Mouse (Mus musculus): Measurements from ENCODE around the gene Gzmk. TPM values are rescaled to one million over a fixed set of nuclear protein-coding genes. Genes with fewer than 3 reads are reported as not detected.

Gene Gzmk
- polyA plus RNA-seq, 1 experiment from 2014 or later: not detected

DNA sequence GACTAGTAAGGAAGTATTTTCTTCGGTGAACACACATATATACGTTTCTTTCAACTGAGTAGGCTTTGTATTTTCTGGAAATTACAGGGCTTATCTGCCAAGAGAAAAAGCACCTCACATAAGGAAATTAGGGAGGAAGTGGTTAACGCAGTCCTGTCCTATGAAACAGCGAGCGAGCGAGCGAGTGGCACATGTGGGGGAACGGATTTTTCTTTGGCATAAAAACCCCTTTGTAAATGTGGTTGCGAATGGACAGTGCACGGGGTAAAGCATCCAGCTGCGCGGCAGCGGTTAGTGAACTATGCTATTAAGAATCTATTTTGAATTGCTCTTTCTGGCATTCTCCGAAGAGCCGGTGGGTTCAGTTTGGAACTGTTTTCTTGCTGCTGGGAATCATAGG is 14.4 kb downstream of the Gzmk start:
- no peaks in the 10 kb centered on the region for H3K36me3 ChIP-seq (ENCODE audit: control insufficient read depth, insufficient read depth)
- TF ChIP-seq CTCF (IDR thresholded peaks at IDR 0.05; ENCODE audit: low read depth): no peak
- H3K9ac ChIP-seq (ENCODE audit: low read depth, low read length): no peak overlapping the region
- no peaks in the 10 kb centered on the region for H3K4me1 ChIP-seq (replicated peaks; ENCODE audit: control insufficient read depth, insufficient read depth, low read length)
- H3K27ac ChIP-seq (ENCODE audit: low read depth, low read length): no peak overlapping the region
- no peak overlapping the region for H3K4me2 ChIP-seq (replicated peaks; ENCODE audit: low read depth)
- H3K9me3 ChIP-seq (ENCODE audit: control insufficient read depth): no peaks in the 10 kb centered on the region
- no peaks in the 10 kb centered on the region for H3K27me3 ChIP-seq (replicated peaks; ENCODE audit: control insufficient read depth, insufficient read depth, low read length)
- ATAC-seq: no peak
- no peak overlapping the region for H3K4me3 ChIP-seq (ENCODE audit: low read depth, low read length)
- 70% methylated on average over 15 of the region's 15 CpGs for whole genome bisulfite sequencing

- Histone ChIP-seq H3K4me1 (replicated peaks; ENCODE audit: control insufficient read depth, insufficient read depth, low read length) (no peaks in the 10 kb centered on the region), H3K4me2 (replicated peaks; ENCODE audit: low read depth) (no peak within 1 kb of the TSS), H3K4me3 (ENCODE audit: low read depth, low read length) (no peak within 1 kb of the TSS), H3K9me3 (ENCODE audit: control insufficient read depth) (no peaks in the 10 kb centered on the region), H3K27ac (ENCODE audit: low read depth, low read length) (no peak within 1 kb of the TSS), H3K27me3 (replicated peaks; ENCODE audit: control insufficient read depth, insufficient read depth, low read length) (no peaks in the 10 kb centered on the region), H3K36me3 (ENCODE audit: control insufficient read depth, insufficient read depth) (no peaks in the 10 kb centered on the region), H3K9ac (ENCODE audit: low read depth, low read length) (no peak within 1 kb of the TSS)
- TF ChIP-seq CTCF (IDR thresholded peaks at IDR 0.05; ENCODE audit: low read depth): no peak
- no peak for ATAC-seq
- 27% methylated on average over 15 of the region's 15 CpGs for WGBS
Measured at GRCm38 (mm10) chr13:113209624-113210023, 16.1 kb downstream of the Gzmk start, which contains the start of gene Esm1. TSS of gene Esm1 (plus strand) at chr13:113209659.

GRCm38 (mm10) chr13:113205346-113205745 is 20.4 kb downstream of the Gzmk start:
- WGBS: 84% methylated on average over 5 of the region's 5 CpGs
- Histone ChIP-seq H3K27ac (ENCODE audit: low read depth, low read length) (no peak overlapping the region), H3K4me2 (replicated peaks; ENCODE audit: low read depth) (no peak overlapping the region), H3K9ac (ENCODE audit: low read depth, low read length) (no peak overlapping the region), H3K27me3 (replicated peaks; ENCODE audit: control insufficient read depth, insufficient read depth, low read length) (no peaks in the 10 kb centered on the region), H3K36me3 (ENCODE audit: control insufficient read depth, insufficient read depth) (no peaks in the 10 kb centered on the region), H3K4me3 (ENCODE audit: low read depth, low read length) (no peak overlapping the region), H3K9me3 (ENCODE audit: control insufficient read depth) (no peaks in the 10 kb centered on the region), H3K4me1 (replicated peaks; ENCODE audit: control insufficient read depth, insufficient read depth, low read length) (no peaks in the 10 kb centered on the region)
- no peak for TF ChIP-seq CTCF (IDR thresholded peaks at IDR 0.05; ENCODE audit: low read depth)
- ATAC-seq: no peak

- H3K36me3 ChIP-seq (ENCODE audit: control insufficient read depth, insufficient read depth): no peaks in the 10 kb centered on the region
- TF ChIP-seq CTCF (IDR thresholded peaks at IDR 0.05; ENCODE audit: low read depth): no peak
- no peak overlapping the region for H3K27ac ChIP-seq (ENCODE audit: low read depth, low read length)
- H3K9ac ChIP-seq (ENCODE audit: low read depth, low read length): no peak overlapping the region
- no peak overlapping the region for H3K4me2 ChIP-seq (replicated peaks; ENCODE audit: low read depth)
- WGBS: 65% methylated on average over 5 of the region's 5 CpGs
- H3K4me1 ChIP-seq (replicated peaks; ENCODE audit: control insufficient read depth, insufficient read depth, low read length): no peaks in the 10 kb centered on the region
- H3K9me3 ChIP-seq (ENCODE audit: control insufficient read depth): no peaks in the 10 kb centered on the region
- no peaks in the 10 kb centered on the region for H3K27me3 ChIP-seq (replicated peaks; ENCODE audit: control insufficient read depth, insufficient read depth, low read length)
- H3K4me3 ChIP-seq (ENCODE audit: low read depth, low read length): no peak overlapping the region
- no peak for ATAC-seq
Measured at GRCm38 (mm10) chr13:113203146-113203545, 22.6 kb downstream of the Gzmk start.

DNA sequence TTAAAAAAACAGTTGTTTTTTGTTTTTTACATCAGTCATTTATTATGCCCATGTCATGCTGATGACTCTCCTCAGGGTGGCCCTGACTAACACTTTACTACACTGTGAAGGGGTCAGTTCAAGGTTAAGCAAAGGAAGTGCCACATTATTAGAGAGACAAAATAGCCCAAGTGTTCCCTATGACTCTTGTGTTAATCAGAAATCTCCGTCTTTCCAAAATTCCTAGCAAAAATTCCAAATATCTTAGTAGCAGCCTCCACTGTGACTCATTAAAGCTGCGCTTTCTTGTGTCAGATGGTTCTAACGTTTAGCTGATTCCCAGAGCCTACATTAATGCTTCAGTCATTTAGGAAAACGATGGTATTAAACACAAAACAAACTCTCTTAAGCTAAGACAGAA is 23.5 kb downstream of the Gzmk start:
- Histone ChIP-seq H3K9me3 (ENCODE audit: control insufficient read depth) (no peaks in the 10 kb centered on the region), H3K4me1 (replicated peaks; ENCODE audit: control insufficient read depth, insufficient read depth, low read length) (no peaks in the 10 kb centered on the region), H3K9ac (ENCODE audit: low read depth, low read length) (no peak overlapping the region), H3K27me3 (replicated peaks; ENCODE audit: control insufficient read depth, insufficient read depth, low read length) (no peaks in the 10 kb centered on the region), H3K4me2 (replicated peaks; ENCODE audit: low read depth) (no peak overlapping the region), H3K36me3 (ENCODE audit: control insufficient read depth, insufficient read depth) (no peaks in the 10 kb centered on the region), H3K4me3 (ENCODE audit: low read depth, low read length) (no peak overlapping the region), H3K27ac (ENCODE audit: low read depth, low read length) (no peak overlapping the region)
- no peak for ATAC-seq
- WGBS: 65% methylated on average over 4 of the region's 4 CpGs
- TF ChIP-seq CTCF (IDR thresholded peaks at IDR 0.05; ENCODE audit: low read depth): no peak

DNA sequence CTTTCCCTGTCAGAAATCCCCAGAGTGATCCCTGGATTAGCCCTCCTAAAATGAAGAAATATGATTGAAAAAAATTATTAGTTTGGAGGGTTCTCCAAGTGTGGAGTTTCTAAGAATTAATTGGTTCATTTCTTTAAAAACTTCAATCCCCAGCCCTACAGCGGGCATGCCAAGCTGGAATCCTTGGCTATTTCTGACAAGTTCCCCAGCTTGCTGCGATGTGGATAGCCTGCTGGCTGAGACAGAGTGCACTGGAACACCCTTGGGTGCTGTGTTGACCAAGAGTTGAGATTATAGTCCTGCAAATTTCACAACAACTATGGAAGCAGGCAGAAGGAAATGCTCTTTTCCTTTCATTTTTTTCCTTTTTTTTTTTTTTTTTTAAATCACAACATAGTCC is 24.1 kb downstream of the Gzmk start:
- Histone ChIP-seq H3K36me3 (ENCODE audit: control insufficient read depth, insufficient read depth) (no peaks in the 10 kb centered on the region), H3K4me3 (ENCODE audit: low read depth, low read length) (no peak overlapping the region), H3K4me2 (replicated peaks; ENCODE audit: low read depth) (no peak overlapping the region), H3K4me1 (replicated peaks; ENCODE audit: control insufficient read depth, insufficient read depth, low read length) (no peaks in the 10 kb centered on the region), H3K9me3 (ENCODE audit: control insufficient read depth) (no peaks in the 10 kb centered on the region), H3K27ac (ENCODE audit: low read depth, low read length) (no peak overlapping the region), H3K27me3 (replicated peaks; ENCODE audit: control insufficient read depth, insufficient read depth, low read length) (no peaks in the 10 kb centered on the region), H3K9ac (ENCODE audit: low read depth, low read length) (no peak overlapping the region)
- 85% methylated on average over 2 of the region's 2 CpGs for WGBS
- no peak for TF ChIP-seq CTCF (IDR thresholded peaks at IDR 0.05; ENCODE audit: low read depth)
- no peak for ATAC-seq

- Histone ChIP-seq H3K36me3 (ENCODE audit: control insufficient read depth, insufficient read depth) (no peaks in the 10 kb centered on the region), H3K4me1 (replicated peaks; ENCODE audit: control insufficient read depth, insufficient read depth, low read length) (no peaks in the 10 kb centered on the region), H3K27ac (ENCODE audit: low read depth, low read length) (no peak overlapping the region), H3K4me3 (ENCODE audit: low read depth, low read length) (no peak overlapping the region), H3K4me2 (replicated peaks; ENCODE audit: low read depth) (no peak overlapping the region), H3K9me3 (ENCODE audit: control insufficient read depth) (no peaks in the 10 kb centered on the region), H3K9ac (ENCODE audit: low read depth, low read length) (no peak overlapping the region), H3K27me3 (replicated peaks; ENCODE audit: control insufficient read depth, insufficient read depth, low read length) (no peaks in the 10 kb centered on the region)
- no peak for TF ChIP-seq CTCF (IDR thresholded peaks at IDR 0.05; ENCODE audit: low read depth)
- ATAC-seq: no peak
- WGBS: 65% methylated on average over 8 of the region's 8 CpGs
Measured at GRCm38 (mm10) chr13:113200726-113201125, 25.0 kb downstream of the Gzmk start.
